Mouse (Mus musculus): ENCODE results near the gene Zbtb38.

DNA sequence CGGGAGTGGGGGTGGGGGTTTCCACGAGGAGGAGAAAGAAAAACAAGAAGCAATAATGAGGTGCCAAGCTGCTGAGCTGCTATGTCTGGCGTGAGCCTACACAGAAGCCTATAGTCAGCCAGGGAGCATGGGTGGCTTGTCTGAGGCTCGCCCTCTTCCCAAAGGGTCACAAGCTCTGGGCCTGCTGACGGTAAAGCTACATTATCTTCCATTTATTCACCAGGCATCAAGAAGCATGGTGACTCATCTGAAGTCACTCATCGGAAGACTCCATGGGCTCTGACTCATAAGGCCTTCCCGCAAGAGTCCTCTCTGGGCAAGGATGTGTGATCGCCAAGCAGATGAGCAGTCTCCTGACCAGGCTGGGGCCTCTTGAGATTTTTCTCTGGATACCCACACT, 29.4 kb upstream of the Zbtb38 start:
- TF ChIP-seq CTCF (IDR thresholded peaks at IDR 0.05; ENCODE audit: control insufficient read depth, insufficient read depth, insufficient read length) (no peak), MYOG (IDR thresholded peaks at IDR 0.05; ENCODE audit: control insufficient read depth, extremely low read depth, insufficient read length) (no peak), MYOD1 (IDR thresholded peaks at IDR 0.05; ENCODE audit: control insufficient read depth, insufficient read length, low read depth) (no peak), USF1 (IDR thresholded peaks at IDR 0.05; ENCODE audit: low read depth) (no peak)
